Mouse (Mus musculus) ovary, adult 18-20 months (tissue): ENCODE data around the gene A230050P20Rik.
"Not testable (repeated sequence)": the region's sequence is repeated elsewhere in the genome, so short reads cannot be mapped to it uniquely, and the experiment has no call there.

ENCODE experiments used
- DNase-seq: peaks from one replicate; pipeline ENCODE4 v3.0.0; 2022; ENCODE audit warnings: low spot score, mixed read lengths

Gene A230050P20Rik

GRCm38 (mm10) chr9:20868448-20869001 lies at the start of gene A230050P20Rik:
TSS of gene A230050P20Rik (plus strand) at chr9:20868642.
- peak; percentile 50 for DNase-seq

DNA sequence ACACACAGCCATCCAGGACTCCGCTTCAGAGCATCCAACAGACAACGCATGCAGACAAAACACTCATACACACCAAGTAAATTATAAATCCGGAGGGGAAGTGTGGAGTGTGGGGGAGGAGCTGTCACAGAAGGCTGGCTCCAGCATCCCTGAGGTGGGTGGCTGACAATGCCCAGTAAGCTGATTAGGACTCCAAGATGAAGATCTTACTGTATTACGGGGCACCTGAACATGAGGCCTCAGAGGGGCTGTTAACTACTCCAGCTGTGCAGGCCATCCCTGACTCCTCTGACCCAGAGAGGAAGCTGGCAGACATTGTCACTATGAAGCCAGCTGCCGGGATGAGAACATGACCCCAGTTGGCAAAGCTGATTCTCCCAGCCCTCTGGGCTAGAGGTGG lies 48.4 kb upstream of the A230050P20Rik start:
- no peak for DNase-seq

DNA sequence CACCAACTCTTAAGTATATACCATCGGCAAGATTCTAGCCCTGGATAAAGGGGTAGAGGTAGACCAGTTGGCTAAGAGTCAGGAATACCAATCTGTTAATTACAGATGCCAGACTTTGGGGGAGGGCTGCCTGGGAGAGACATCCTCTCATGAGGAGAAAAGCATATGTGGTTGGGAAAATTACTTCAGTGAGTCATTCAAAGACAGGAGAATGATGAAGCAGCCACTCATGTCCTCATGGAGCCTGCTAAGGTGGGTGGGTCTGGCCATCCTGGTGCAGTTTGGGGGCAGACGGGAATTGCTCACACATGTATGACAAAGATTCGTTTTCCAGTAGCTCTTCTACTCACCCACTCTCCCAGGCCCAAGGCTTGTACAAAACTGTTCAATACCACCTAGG lies 45.6 kb upstream of the A230050P20Rik start:
- no peak for DNase-seq

- DNase-seq = no peak
Measured at GRCm38 (mm10) chr9:20825781-20826180, 42.7 kb upstream of the A230050P20Rik start.

DNA sequence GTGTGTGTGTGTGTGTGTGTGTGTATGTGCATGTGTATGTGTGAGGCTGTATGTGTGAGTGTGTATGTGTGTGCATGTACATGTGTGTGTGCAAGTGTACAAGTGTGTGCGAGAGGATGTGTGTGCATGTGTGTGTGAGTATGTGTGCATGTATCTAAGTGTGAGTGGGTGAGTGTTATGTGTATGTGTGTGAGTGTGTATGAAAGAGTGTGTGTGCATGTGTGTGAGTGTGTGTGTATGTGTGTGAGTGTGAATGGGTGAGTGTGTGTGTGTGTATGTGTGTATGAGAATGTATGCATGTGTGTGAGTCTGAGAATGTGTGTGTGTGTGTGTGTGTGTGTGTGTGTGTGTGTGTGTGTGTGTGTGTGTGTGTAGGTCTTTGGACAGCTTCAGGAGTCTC lies 40.3 kb upstream of the A230050P20Rik start:
- DNase-seq = no peak

- peak; percentile 89 for DNase-seq
Measured at GRCm38 (mm10) chr9:20830901-20831643, 37.4 kb upstream of the A230050P20Rik start.

GRCm38 (mm10) chr9:20834881-20835280 lies 33.6 kb upstream of the A230050P20Rik start:
- no peak for DNase-seq

DNA sequence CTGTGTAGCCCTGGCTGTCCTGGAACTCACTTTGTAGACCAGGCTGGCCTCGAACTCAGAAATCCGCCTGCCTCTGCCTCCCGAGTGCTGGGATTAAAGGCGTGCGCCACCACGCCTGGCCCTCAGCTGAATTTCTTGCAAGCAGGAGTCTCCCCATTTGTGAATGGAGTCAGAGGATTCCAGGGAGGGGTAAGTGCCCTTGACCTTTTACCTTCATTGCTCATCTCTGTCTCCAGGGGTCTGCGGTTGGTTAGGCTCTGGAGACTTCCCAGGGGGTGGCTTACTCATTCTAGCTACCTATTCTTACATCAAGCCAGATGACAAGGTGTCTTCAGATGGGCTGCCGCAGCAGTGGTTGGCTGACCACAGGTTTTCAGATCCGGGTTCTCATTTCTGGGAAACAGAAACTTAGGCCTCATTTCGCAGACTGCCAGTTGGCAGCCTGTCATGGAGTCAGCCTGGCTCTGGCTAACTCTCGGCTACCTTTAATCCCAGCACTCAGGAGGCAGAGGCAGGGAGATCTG lies 32.9 kb upstream of the A230050P20Rik start:
- DNase-seq = not testable (repeated sequence)

GRCm38 (mm10) chr9:20837184-20837947 lies 31.1 kb upstream of the A230050P20Rik start:
- no peak for DNase-seq

- DNase-seq = no peak
Measured at GRCm38 (mm10) chr9:20838931-20839330, 29.5 kb upstream of the A230050P20Rik start.

DNA sequence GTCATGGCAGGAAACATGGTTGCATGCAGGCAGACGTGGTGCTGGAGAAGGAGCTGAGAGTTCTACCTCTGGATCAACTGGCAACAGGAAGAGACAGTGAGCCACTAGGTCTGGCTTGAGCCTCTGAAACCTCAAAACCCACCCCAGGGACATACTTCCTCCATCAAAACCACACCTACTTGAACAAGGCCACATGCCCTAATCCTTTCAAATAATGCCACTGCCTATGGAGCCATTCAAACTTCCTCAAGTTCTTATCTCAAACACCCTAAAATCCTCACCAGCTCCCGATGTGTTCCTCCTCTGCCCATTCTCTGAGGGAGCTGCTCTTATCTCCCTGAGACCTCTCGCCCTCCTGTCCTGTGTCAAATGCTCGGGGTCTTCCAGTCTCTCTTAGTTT lies 26.2 kb upstream of the A230050P20Rik start:
- DNase-seq = no peak

DNA sequence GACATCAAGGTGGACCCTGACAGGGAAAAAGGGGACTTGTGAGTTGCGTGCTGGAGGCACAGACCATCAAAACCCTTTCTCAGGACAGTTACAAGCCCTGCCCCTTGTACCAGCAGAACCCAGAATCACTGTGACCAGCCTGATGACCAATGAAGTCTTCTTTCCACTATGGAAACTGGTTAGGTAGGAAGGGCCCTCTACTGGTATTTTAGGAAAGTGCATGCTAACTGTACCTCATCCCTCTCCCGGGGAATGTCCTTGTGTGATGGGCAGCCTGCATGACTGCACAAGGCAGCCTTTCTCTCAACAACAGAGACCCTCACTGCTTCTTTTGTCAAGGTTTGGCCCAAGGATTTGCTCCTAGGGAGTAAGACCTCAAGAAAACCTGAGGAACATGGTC lies 25.8 kb upstream of the A230050P20Rik start:
- DNase-seq = no peak

DNA sequence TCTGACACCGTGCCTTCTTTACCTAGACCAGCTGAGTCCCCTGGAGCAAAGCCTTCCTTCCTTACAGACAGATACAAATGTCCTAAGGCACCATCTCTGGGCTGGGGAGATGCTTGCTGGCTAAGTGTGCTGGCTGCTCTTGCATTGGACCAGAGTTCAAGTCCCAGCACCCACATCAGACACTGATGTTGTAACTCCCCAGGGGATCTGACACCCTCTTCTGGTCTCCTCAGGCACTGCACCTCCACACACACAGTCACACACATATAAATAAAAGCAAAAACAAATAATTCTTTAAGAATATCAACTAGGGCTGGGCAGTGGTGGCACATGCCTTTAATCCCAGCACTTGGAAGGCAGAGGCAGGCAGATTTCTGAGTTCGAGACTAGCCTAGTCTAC lies 18.3 kb upstream of the A230050P20Rik start:
- DNase-seq = no peak

DNA sequence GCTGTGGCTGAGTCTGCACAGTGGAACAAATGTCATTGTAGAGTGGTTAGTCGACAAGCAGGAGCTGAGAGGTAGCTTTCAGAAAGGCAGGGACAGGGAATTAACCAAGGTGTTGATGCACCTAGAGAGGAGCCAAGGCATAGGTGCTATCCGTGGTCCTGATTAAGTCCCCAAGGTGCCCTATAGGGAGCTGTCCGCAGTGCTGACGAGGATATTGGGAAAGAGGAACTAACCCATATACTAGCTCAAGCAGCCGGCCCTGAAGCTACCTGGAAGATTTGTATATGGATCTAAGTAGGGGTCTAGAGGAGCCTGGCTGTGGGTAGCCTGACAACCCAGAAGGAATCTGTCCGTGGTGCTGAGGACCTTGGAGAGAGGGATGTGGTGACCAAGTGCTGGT lies 11.3 kb upstream of the A230050P20Rik start:
- no peak for DNase-seq

GRCm38 (mm10) chr9:20859926-20860325 lies 8.5 kb upstream of the A230050P20Rik start:
- no peak for DNase-seq

- DNase-seq = no peak
Measured at GRCm38 (mm10) chr9:20861821-20862220, 6.6 kb upstream of the A230050P20Rik start.

- DNase-seq = no peak
Measured at GRCm38 (mm10) chr9:20862225-20862624, 6.2 kb upstream of the A230050P20Rik start.

DNA sequence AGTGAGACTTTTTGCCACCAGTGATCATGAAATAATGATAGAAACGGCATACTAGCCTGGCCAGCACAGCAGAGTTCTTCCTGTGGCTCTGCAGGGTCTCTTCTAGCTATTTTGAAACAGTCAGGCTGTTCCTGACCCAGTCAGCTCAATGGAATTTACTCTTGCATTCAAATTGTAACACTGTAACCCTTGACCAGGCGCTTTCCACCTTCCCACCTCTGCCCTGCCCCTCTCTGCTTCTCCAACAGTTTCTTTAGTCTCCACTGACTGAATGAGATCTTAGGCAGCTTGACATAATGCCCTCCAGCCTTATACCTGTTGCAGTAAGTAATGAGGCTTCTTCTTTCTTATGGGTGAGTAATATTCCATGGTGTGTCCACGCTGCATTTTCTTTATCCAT lies 1.6 kb upstream of the A230050P20Rik start:
- no peak for DNase-seq

- no peak for DNase-seq
Measured at GRCm38 (mm10) chr9:20869246-20869645, 804 bp downstream of the A230050P20Rik start.

GRCm38 (mm10) chr9:20870211-20871173 lies 2.0 kb downstream of the A230050P20Rik start:
- no peak for DNase-seq

DNA sequence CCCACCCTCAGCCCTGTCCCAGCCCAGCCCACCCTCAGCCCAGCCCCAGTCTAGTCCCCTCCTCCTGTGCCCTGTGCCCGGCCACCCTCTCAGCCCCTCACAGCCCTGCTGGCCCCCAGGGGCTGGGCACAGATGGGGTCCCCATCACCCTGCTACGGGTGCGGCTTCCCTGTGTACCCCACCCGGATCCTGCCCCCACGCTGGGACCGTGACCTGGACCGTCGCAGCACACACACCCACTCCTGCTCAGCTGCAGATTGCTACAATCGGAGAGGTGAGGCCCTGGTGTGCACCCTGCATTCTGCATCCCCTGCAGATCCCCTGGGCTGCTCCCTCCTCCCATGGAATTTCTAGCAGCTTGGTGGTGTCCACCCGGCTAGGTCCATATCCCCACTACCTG lies 4.5 kb downstream of the A230050P20Rik start:
- DNase-seq = no peak

DNA sequence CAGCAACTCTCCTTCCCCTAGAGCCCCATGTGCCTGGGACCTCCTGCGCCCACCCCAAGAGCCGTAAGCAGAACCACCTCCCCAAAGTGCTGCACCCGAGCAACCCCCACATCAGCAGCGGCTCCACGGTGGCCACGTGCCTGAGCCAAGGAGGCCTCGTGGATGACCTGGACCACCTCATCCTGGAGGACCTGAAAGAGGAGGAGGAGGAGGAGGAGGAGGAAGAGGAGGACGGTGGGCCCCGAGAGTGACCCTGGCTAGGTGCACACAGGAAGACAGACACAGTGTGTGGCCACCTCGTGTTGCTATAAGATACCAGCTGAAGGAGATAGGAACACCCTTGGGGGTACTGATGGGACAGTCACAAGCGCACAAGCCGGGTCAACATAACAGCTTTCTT lies 5.1 kb downstream of the A230050P20Rik start:
- DNase-seq = no peak
